Mouse (Mus musculus) liver, embryonic 14.5 days (tissue): Measurements from ENCODE around the gene Rtn4rl1.

Experiments
- CTCF ChIP-seq: IDR thresholded peaks from 2 replicates; pipeline ENCODE4 v1.5.1; 2016; ENCODE audit warnings: antibody characterized with exemption, low read depth, control low read depth
- EP300 ChIP-seq: IDR thresholded peaks from 2 replicates; pipeline ENCODE4 v1.6.1; 2016; ENCODE audit warnings: antibody characterized with exemption, low read depth

DNA sequence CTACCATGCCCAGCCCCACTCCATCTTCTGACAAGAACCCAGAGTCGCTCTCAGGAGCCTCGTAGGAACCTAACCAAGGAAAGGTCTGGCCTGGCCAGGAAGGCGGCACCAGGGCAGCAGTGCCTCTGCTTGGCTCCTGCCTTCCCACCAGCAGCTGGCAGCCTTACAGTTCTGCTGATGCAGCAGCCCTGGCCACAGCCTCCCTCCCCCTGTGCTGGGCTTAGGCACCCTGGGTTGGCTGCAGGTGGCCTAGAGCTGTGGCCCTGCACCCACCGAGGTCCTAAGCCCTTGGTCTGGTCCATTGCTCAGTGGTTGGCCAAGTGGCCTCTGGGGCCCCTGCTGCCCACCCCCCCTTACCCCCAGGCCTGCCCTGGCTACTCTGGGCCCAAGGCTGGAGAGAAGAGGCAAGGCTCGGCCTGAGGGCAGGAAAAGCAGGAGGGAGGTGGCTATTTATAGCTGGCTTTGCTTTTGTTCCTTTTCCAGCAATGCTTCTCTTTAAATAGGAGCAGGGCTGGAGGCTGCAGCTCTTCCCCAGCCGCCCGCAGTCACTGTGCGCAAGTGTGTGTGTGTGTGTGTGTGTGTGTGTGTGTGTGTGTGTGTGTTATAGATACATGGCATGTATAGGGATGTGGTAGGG lies 18.6 kb downstream of the Rtn4rl1 start:
- TF ChIP-seq EP300 = no peak
- TF ChIP-seq CTCF = no peak
